Mouse (Mus musculus): ENCODE measurements around the gene Lmf1.

GRCm38 (mm10) chr17:25608821-25609505 is 30.1 kb downstream of the Lmf1 start:
- TF ChIP-seq POLR2A (IDR thresholded peaks at IDR 0.05; ENCODE audit: low read depth, low read length) (no peak), CTCF (IDR thresholded peaks at IDR 0.05; ENCODE audit: extremely low read depth, insufficient read length, insufficient replicate concordance, low read depth, low read length) (no peak)
